Mouse (Mus musculus) midbrain, postnatal 0 days (tissue): ENCODE results near the gene Col5a1. TPM values are rescaled to one million over a fixed set of nuclear protein-coding genes. Genes with fewer than 3 reads are reported as not detected.
A peak's percentile ranks its signal among the peaks of the same experiment; 100 is the strongest.

Source experiments
- ATAC-seq: fragments of 200-750 bp; cut with Nextera tagmentation; 2 replicates; pipeline ENCODE4 v1.8.0; 2017; ENCODE audit warnings: moderate number of reproducible peaks, mild to moderate bottlenecking, moderate TSS enrichment, moderate library complexity; ENCODE audit not compliant: low FRiP score
- DNase-seq: peaks from one replicate; pipeline ENCODE4 v3.0.0-alpha.2; 2015; ENCODE audit warnings: low spot score
- H3K27ac ChIP-seq: fragments of 300-500 bp; sonication (generic); 2 replicates; pipeline ENCODE4 v1.5.1; 2014; ENCODE audit warnings: low read depth, mild to moderate bottlenecking, low read length, mixed read lengths
- H3K27me3 ChIP-seq: fragments of 300-500 bp; sonication (generic); 2 replicates; pipeline ENCODE4 v1.6.1; 2014; ENCODE audit warnings: low read length, control low read depth, mixed read lengths; ENCODE audit not compliant: insufficient read depth
- H3K36me3 ChIP-seq: fragments of 300-500 bp; sonication (generic); 2 replicates; pipeline ENCODE4 v1.6.1; 2014; ENCODE audit warnings: low read length, control low read depth, mixed read lengths; ENCODE audit not compliant: insufficient read depth
- H3K4me1 ChIP-seq: fragments of 300-500 bp; sonication (generic); 2 replicates; pipeline ENCODE4 v1.6.1; 2014; ENCODE audit warnings: mild to moderate bottlenecking, control low read depth, antibody characterized with exemption, low read length, mixed read lengths; ENCODE audit not compliant: insufficient read depth
- H3K4me2 ChIP-seq: fragments of 300-500 bp; sonication (generic); 2 replicates; pipeline ENCODE4 v1.6.1; 2014; ENCODE audit warnings: low read depth, mild to moderate bottlenecking, low read length, mixed read lengths; ENCODE audit not compliant: poor library complexity, severe bottlenecking
- H3K4me3 ChIP-seq: fragments of 300-500 bp; sonication (generic); 2 replicates; pipeline ENCODE4 v1.5.1; 2014; ENCODE audit warnings: low read depth, mild to moderate bottlenecking, low read length, moderate library complexity
- H3K9ac ChIP-seq: fragments of 300-500 bp; sonication (generic); replicated peaks from 2 replicates; pipeline ENCODE4 v1.6.1; 2014; ENCODE audit warnings: mild to moderate bottlenecking, low read length, moderate library complexity, mixed read lengths; ENCODE audit not compliant: poor library complexity, severe bottlenecking
- H3K9me3 ChIP-seq: fragments of 300-500 bp; sonication (generic); 2 replicates; pipeline ENCODE4 v1.6.1; 2016; ENCODE audit warnings: low read length, control low read depth
- CTCF ChIP-seq: IDR thresholded peaks from 2 replicates; pipeline ENCODE4 v1.5.1; 2016; ENCODE audit warnings: antibody characterized with exemption, mild to moderate bottlenecking
- WGBS: fragments of 180-500 bp; shearing (Covaris S2); extraction: QIAGEN DNeasy Blood & Tissue Kit; methylation state at CpG from one replicate; pipeline ENCODE4 v1.1.7; 2014; 5-methylcytosine and 5-hydroxymethylcytosine counted together
- polyA plus RNA-seq: library from polyadenylated mRNA; unstranded; fragments of >200 nt; fragmentation: Nextera tagmentation; extraction: Ambion mirVana; gene quantifications from 2 replicates; pipeline ENCODE4 v1.2.1, GENCODE M21; 2015
- total RNA-seq: library from RNA; depleted of rRNA; stranded (reverse); fragments of >200 nt; gene quantifications from 2 replicates; pipeline ENCODE4 v1.2.3, GENCODE M21; 2014

The Col5a1 gene
- total and polyA plus RNA-seq, 2 experiments from 2014 or later, result 5.6 to 16.9 TPM

- no peaks in the 10 kb centered on the region for H3K27me3 ChIP-seq
- 65% methylated on average over 7 of the region's 7 CpGs for WGBS
- H3K9me3 ChIP-seq, result no peaks in the 10 kb centered on the region
- ATAC-seq (no peak), DNase-seq (no peak)
- no peak overlapping the region for H3K9ac ChIP-seq
- no peak overlapping the region for H3K4me2 ChIP-seq
- no peak overlapping the region for H3K27ac ChIP-seq
- no peaks in the 10 kb centered on the region for H3K4me1 ChIP-seq
- no peak overlapping the region for H3K4me3 ChIP-seq
- H3K36me3 ChIP-seq, result no peaks in the 10 kb centered on the region
- no peak for TF ChIP-seq CTCF
These were observed 38.3 kb upstream of the Col5a1 start for GRCm38 (mm10) chr2:27847851-27848435.

GRCm38 (mm10) chr2:27848466-27848865, 37.8 kb upstream of the Col5a1 start:
- no peak for TF ChIP-seq CTCF
- Histone ChIP-seq H3K27ac (no peak overlapping the region), H3K36me3 (no peaks in the 10 kb centered on the region), H3K4me3 (no peak overlapping the region), H3K9ac (no peak overlapping the region), H3K4me1 (no peaks in the 10 kb centered on the region), H3K4me2 (no peak overlapping the region), H3K27me3 (no peaks in the 10 kb centered on the region), H3K9me3 (no peaks in the 10 kb centered on the region)
- WGBS, result 82% methylated on average over 5 of the region's 5 CpGs
- ATAC-seq (no peak), DNase-seq (no peak)

GRCm38 (mm10) chr2:27858348-27858903, 27.8 kb upstream of the Col5a1 start:
- no peak for ATAC-seq
- no peaks in the 10 kb centered on the region for H3K27me3 ChIP-seq
- H3K4me3 ChIP-seq, result no peak overlapping the region
- H3K9me3 ChIP-seq, result no peaks in the 10 kb centered on the region
- no peaks in the 10 kb centered on the region for H3K36me3 ChIP-seq
- no peak overlapping the region for H3K4me2 ChIP-seq
- H3K4me1 ChIP-seq, result peaks cover 7% of the 10 kb centered on the region; the same call in 1 of the 2 replicates
- 0 out of 2 replicates have a peak overlapping the region, but pooled peaks have one; percentile 13 for H3K9ac ChIP-seq
- TF ChIP-seq CTCF, result no peak
- 35% methylated on average over 9 of the region's 9 CpGs for WGBS
- DNase-seq, result no peak
- 0 out of 2 replicates have a peak overlapping the region, but pooled peaks have one; percentile 32 for H3K27ac ChIP-seq

GRCm38 (mm10) chr2:27861576-27862238, 24.5 kb upstream of the Col5a1 start:
- no peak for DNase-seq
- TF ChIP-seq CTCF, result no peak
- H3K27me3 ChIP-seq, result no peaks in the 10 kb centered on the region
- WGBS, result 79% methylated on average over 9 of the region's 9 CpGs
- no peak overlapping the region for H3K27ac ChIP-seq
- H3K9me3 ChIP-seq, result no peaks in the 10 kb centered on the region
- no peaks in the 10 kb centered on the region for H3K36me3 ChIP-seq
- H3K4me2 ChIP-seq, result no peak overlapping the region
- no peak overlapping the region for H3K4me3 ChIP-seq
- H3K9ac ChIP-seq, result no peak overlapping the region
- H3K4me1 ChIP-seq, result peaks cover 7% of the 10 kb centered on the region; the same call in 1 of the 2 replicates
- no peak for ATAC-seq

- no peak overlapping the region for H3K4me3 ChIP-seq
- ATAC-seq (no peak), DNase-seq (no peak)
- no peak overlapping the region for H3K9ac ChIP-seq
- H3K9me3 ChIP-seq, result no peaks in the 10 kb centered on the region
- no peaks in the 10 kb centered on the region for H3K4me1 ChIP-seq
- no peak for TF ChIP-seq CTCF
- no peaks in the 10 kb centered on the region for H3K36me3 ChIP-seq
- no peaks in the 10 kb centered on the region for H3K27me3 ChIP-seq
- H3K4me2 ChIP-seq, result no peak overlapping the region
- 69% methylated on average over 18 of the region's 18 CpGs for WGBS
- H3K27ac ChIP-seq, result no peak overlapping the region
These were observed 21.5 kb upstream of the Col5a1 start for GRCm38 (mm10) chr2:27864491-27865365.
